Mouse (Mus musculus) urinary bladder, adult 2 months (tissue): ENCODE measurements around the gene Arl10. TPM values are rescaled to one million over a fixed set of nuclear protein-coding genes. Genes with fewer than 3 reads are reported as not detected.
A peak's percentile ranks its signal among the peaks of the same experiment; 100 is the strongest.

ENCODE experiments used
- DNase-seq: peaks from one replicate; pipeline ENCODE4 v3.0.0; 2022; ENCODE audit warnings: low spot score
- polyA plus RNA-seq: library from polyadenylated mRNA; depleted of rRNA; stranded (reverse); fragments of >200 nt; gene quantifications from 2 replicates; pipeline ENCODE4 v1.2.3, GENCODE M21; 2012; rRNA removed

The Arl10 gene
- 28.7 and 39.4 TPM in 2 replicates for polyA plus RNA-seq

DNA sequence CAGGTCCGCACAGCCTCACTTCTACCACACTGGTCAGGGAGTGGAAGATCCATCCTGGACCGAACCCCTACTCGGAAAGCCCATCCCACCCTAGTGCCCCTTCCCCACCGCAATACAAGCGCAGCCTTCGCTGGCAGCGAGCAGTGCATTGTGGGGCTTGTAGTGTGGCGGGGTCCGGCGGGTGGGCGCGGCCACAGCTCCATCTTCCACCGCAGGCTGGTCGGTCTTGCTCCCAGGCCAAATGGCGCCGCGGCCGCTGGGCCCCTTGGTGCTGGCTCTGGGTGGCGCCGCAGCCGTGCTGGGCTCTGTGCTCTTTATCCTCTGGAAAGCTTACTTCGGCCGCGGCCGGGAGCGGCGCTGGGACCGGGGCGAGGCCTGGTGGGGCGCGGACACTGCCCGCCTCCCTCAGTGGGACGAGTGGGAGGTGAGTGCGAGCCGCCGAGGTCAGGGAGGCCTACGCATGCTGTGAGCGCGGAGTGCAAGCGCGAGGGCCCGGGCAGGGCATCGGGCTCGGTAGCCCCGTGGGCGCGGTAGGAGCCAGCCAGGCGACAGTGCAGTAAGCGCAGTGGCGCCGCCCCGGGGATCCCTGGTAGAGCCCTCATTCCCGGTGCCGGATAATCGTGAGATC lies at the start of gene Arl10:
Gene Arl10 (plus strand): TSS at position 162 of the 628 bp plus-strand sequence.
- DNase-seq: peak; percentile 75

DNA sequence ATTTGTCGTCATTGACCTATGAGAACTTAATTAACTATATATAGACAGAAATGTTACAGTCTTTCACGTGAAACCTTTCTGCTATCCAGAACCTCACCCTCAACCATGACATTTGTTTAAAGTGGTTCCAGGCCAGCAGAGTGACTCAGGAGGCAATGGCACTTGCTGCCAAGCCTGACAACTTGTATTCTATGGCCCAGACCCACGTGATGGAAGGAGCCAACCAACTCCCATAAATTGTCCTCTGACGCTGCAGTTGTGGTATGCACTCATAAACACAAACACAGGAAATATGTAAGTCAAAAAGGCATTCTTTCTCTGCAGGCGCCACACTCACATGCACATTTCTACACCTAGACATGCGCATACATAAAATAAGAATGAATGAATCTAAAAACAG lies 47.7 kb upstream of the Arl10 start:
- no peak for DNase-seq

DNA sequence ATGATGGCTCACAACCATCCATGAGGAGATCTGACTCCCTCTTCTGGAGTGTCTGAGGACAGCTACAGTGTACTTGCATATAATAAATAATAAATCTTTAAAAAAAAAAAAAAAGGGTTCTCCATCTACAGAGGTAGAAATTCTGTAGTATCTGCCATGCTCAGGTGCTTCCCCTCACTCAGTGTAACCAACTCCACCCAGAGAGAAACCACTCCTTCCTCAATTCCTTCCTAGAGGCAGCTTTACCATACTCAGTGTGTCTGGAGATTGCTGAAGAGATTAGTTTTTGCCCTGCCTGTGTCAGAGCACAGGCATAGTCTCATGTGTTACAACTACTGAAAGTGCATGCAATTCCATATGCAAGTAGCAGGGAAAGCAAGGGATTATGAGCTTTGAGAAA lies 42.7 kb upstream of the Arl10 start:
- no peak for DNase-seq

DNA sequence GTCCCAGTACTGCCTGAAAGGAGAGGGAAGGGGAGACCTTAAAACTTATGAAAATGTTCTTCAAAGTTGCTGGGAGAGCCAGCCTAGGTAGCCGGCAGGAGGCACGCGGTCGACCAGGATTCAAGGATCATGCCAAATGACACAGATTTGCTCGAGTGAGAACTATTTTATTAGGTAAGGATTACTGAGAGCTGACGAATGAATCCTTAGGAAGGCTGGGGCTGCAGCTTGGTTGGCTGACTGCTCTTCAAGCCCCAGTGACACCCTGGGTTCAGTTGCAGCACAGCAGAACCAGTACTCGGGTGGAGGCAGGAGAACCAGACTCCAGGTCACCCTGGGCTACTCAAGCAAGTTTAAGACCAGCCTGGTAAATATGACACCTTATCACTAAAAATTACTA lies 26.8 kb upstream of the Arl10 start:
- DNase-seq: no peak

DNA sequence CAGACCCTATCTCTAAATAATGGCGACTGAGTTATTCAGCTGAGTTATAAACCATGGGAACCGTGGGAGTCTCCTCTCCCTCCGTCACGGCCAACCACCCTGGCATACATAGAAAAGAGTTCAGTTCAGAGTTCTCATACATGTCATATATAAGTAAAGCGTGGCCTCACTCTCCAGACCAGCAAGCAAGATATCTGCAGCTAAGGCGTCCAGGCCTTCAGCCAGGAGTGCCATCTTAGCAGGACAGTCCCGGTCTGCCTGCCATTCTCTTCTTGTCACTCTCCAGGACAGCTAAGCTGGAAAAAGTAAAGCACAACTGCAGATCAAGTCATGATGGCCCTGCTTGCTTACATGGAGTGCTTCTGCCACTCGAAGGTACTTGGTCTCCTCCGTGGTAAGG lies 18.6 kb upstream of the Arl10 start:
- DNase-seq: no peak

DNA sequence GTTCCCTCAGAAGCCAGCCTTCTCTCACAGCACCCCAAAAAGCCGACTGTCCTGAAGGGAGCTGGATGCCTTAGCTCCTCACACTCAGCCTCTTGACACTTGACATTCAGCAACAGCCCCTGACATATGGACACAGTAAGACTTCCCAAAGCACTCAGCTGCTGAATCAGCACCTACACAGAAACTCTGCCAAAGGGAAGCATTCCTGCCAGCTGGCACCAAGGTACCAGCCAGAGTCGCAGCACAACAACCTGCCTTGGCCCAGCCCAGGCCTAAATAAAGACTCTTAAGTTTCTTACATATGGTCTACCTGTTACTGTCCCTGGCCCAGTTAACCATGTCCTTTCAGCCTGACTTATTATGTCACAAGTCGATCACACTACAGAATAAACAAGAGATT lies 18.0 kb upstream of the Arl10 start:
- DNase-seq: no peak

DNA sequence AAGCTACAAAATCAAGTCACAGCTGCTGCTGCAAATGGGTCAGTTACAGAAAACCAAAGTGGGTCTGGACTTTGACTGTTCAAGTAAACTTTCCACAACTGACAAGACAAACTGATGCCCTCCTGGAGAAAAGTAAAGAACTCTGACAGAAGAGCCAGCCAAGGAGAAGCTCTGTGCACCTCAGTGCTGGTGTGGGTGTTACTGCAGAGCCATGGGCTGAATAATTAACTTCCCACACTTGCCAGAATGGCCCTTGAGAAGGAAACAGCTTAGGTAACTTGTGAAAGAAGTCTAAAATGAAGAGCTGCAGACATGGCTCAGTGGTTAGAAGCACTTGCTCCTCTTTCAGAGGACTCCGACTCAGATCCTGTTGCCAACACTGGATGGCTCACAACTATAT lies 17.2 kb upstream of the Arl10 start:
- DNase-seq: no peak

DNA sequence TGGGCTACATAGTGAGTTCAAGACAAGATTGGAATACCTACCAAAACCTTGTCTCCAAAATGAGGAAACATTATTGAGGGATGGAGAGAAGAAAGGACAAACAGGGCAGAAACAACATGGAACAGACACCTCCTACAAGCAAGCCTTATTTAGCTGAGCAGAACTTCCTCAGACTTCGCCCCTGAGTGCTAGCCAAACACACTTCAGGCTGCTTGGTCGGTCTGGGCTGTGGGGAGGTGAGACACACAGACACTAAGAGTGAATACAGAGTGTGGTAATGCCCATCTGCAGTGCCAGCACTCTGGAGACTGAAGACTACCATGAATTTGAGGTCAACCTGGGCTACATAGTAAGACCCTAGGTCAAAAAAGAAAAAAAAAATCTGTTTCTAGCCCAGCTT lies 15.2 kb upstream of the Arl10 start:
- no peak for DNase-seq

DNA sequence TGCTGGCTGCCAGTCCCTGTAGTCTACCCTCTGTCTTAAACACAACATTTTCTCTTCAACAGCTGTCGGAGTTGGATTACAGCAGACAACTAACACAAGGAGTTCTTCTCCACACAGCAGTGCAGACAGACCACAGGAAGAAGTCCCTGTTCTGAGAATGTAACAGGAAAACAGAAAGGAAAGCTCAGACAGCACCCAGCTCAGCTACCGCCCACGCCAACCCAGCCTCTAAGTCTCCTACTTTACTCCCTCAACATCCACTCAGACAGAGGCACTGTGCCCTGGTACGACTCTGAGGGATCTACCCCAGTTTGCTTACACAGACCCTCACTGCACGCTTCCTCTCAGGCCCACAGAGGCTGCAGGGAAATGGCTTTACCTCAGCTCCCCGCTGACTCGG lies 14.2 kb upstream of the Arl10 start:
- DNase-seq: no peak

DNA sequence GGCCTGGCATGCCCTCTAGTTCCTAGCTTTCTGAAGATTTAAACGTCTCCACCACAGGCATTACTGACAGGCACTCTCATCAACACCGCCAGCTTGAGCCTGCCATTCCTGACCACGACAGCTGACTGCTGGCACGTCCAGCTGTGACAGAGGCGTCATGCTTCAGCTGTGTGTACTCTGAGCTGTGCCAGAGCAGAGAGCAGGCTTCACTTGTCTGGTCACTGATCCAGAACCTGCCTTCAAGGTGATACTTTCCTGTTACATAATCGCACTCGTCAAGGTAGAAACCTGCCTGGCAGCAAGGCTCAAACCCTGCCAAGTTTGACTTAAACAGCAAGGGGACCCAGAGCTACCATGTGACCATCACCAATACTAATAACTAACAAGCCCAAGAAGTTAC lies 12.3 kb upstream of the Arl10 start:
- no peak for DNase-seq

DNA sequence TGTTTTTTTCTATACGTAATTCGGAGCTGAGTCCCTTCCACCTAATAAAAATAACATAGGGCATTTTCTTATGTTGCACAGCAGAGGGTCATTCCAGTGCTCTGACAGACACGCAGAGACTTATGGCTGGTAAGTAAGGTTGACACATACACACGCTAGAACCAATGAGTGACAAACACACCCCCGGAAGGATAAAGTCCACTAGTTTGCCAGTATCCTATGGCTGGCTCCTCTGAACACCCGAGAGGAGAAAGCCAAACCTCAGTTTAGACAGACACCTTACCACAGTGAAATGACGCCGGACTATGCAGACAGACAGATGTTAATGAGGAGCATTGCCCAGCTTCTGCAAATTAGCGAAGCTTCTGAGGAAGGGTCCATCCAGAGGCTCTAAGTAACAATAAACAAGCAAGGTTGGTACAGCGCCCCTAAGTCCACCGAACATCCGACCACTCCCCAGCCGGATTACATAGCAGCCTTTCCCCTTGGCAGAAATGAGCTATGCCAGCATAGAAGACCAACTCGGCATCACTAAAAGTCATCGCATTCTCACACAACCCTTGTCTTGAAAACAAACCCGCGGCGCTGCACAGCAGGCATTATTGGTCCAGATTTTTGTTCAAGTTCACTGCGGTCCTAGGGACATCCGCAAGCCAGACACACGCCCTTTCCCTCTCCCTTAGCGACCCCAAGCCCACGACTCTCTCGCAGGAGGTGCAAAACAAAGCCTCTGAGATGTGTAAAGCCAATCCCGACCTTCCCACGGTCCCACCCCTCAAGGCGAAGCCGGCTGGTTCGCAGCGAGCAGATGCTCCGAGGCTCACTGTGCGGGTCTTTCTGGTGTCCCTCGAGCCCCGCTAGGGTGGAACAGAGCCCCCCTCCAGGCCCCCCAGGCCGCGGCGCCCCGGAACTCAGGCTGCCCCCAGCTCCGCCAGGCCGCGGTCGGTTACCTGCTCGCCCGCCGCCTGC lies 10.3 kb upstream of the Arl10 start:
- no peak for DNase-seq

DNA sequence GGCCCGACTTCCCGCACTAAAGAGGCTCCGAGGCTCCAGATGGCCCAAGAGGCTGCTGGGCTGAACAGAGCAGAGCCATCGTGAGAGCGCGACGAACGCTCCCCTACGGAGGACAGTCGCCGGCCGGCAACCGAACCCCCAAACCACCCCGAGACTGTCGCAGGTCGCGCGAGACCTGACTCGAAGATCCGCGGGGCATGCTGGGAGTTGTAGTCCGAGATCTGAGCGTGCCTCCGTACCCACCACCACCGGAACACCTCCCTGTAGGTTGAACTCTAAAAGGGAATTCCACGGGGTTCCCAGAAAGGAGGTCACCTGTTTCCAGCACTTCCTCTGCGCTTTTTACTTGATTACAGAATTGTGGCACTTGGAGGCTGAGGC lies 9.6 kb upstream of the Arl10 start, which contains the start of gene 4833439L19Rik:
Gene 4833439L19Rik (minus strand): TSS at position 235 of the 381 bp plus-strand sequence.
- DNase-seq: peak; percentile 88

DNA sequence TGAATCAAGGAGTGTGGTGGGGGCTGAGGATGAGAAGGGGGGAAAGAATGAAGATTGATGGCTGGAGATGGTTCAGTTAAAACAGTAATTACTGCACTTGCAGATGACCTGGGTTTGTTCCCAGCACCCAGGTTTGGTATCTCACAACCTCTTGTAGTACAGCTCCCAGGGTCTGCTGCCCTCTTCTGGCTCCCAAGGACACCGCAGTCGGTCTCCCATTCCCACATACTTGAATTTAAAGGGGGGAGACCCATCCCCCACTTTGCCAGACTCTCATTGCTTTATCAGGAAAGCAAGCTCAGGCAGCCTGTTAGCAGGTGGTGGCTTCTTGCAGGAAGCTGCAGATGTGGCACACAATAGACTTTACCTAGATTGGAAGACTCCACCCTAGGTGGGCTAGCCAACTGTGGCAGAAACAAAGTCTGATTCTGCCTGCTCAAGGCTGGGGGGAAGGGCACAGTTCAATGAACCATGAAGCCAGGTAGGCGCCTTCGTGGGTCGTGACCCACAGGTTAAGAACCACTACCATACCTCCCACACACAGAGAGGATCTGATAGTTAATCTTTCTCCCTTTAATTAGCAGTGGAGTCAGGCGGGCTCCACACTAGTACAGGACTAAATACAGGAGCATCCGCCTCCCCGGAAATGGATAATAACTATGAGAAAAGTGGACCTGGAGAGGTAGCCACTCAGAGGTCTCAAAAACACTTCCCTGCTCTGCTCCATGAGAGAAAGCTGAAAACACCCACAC lies 9.0 kb upstream of the Arl10 start:
- DNase-seq: no peak

DNA sequence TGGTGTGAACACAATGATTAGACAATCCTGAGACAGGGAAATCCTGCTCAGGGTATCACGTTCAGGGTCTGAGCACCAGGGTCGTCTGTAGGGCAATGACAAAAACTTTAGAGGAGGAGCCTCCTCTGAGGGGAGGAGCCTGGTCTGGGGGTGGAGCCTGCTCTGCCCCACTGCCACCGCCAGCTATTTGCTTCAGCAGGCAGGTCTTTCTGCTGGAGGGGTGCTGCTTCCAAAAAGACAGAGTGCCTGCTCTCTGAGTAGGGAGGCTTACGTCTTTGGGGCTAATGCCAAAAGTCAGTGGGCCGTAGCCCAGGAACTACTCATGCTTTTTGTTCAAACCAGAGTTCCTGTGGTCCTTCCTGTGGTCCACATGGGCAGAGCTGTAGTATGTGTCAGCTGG lies 6.4 kb upstream of the Arl10 start:
- no peak for DNase-seq

DNA sequence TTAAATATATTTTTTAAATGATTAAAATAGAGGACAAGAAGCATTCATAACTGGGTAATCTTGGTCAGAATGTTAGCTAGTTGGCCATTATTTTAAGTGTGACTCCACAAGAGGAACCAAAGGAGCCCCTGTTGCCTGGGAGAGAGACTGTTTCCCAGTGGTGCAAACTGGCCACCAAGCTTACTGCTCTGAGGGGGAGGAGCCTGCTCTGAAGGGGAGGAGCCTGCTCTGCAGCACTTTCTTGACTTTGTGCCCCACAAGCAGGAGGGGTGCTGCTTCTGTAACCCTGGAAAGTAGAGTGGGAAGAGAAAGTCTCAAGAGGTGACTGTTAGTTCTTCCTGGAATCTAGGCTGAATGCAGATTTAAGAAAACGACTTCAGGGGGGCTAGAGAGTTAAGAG lies 5.5 kb upstream of the Arl10 start:
- DNase-seq: no peak

DNA sequence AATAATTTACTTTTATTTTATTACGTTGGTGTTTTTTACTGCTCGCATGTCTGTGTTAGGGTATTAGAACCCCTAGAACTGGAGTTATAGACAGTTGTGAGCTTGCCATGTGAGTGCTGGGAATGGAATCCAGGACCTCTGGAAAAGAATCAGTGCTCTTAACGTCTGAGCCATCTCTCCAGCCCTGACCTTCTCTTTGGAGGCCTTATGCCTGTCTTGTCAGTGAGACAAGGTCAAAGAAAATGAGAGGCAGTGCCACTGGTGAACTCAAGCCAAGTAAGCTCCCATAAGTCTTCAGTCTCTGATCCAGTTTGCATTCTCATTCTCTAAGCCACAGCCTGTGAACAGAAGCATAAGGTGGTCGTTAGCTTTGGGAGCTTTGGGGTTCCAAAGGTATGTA lies 4.1 kb upstream of the Arl10 start:
- no peak for DNase-seq

DNA sequence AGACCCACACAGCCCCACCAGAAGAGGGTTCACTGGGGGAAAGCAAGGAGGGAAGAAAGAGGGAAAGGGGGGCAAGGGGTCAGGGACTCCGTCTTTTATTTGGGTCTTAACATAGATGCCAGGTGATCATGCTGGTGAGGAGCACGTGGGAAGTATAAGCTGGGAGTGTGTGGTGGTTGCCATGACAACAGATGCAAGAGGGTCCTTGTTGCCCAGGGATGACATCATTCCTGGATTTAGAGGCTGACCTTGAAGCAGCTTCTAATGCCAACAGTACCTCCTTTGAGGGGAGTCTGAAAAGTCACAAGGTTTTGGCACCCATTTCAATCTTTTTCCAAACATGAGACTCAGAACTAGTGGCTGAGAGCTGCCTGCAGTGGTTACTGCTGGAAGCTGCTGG lies 3.2 kb upstream of the Arl10 start:
- DNase-seq: no peak

DNA sequence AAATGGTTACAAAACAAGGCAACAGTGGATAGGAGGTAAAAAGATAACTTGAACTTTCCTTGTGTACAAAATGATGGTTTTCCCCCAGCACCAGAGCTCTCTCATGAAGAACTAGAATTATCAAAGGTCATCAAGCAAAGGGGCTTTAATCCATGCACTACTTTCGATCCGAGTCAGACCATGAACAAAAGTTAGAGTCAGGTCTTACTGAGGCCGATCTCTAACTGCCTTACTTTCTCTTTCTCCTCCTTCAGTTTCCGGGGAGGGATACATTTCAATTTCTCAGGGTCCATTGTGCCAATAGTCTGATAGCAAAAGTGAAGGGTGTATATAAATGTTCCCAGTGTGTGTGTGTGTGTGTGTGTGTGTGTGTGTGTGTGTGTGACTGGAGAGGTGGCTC lies 2.2 kb upstream of the Arl10 start:
- no peak for DNase-seq

DNA sequence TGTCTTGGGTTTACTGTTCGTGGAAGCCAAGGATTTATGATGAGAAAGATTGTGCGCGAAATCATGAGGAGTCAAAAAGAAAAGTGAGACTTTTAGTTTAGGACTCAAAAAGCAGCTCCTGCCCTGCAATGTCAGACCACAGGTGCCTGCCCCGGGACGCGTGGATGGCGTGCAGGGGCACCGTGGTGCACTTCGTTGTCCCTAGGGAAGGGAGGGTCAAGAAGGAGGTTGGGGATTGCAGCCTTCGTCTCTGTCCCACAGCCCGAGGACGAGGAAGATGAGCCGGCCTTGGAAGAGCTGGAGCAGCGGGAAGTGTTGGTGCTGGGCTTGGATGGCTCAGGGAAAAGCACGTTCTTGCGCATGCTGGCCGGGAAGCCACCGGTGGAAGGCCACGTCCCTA lies 674 bp downstream of the Arl10 start:
- DNase-seq: no peak

DNA sequence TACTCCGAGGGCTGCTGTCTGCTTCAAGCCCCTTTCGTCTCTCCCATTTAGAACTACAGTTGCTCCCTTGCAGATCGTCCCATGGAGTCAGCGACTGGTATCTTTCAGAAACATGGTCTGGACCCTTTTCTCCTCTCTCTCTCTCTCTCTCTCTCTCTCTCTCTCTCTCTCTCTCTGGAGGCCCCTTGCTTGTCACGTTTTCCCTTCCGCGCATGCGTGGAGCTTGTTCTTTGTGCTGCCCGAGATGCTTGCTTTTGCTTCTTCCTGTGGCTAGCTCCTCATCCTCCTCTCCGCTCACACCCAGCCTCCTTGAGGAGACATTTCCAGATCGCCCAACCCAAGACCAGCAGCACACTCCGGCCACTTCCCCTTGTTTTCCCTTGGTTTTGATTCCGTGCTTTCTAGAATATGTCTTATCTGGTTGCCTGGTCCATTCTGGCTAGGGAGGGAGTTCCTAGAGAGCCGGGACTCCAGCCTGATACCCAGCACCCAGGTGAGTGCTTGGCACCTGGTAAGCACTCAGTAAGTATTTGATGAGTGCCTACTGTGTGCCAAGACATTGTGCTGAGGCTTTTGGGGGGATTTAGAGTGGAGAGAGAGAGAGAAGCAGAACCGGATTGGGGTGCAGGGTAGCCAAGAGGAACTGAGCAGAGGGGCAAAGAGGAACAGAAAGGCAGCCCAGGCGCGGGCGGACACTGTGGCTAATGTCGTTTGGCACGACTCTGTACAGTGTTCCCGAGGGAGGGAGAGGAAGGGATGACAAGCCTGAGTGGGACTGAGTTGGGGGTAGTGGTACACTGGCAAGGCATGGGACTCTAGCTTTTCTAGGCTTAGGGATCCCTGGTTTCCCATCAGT lies 3.1 kb downstream of the Arl10 start:
- DNase-seq: no peak

DNA sequence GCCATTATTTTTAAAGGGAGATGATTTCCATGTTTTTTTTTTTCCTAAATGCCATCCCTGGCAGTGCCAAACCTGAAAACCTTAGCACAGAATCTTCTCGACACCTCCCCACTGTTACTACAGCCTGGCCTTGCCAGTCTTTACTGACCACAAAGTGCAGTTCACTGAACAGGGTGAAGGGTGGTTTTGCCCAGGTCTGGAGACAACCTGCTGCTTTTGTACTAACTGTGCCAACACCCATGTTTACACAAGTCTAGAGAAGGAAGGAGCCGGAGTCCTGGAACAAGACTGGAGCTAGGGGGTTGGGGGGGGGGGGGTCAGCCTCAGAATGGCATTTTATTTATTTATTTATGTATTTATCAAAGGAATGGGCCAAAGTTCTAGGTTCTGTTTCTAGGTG lies 6.6 kb downstream of the Arl10 start:
- no peak for DNase-seq

DNA sequence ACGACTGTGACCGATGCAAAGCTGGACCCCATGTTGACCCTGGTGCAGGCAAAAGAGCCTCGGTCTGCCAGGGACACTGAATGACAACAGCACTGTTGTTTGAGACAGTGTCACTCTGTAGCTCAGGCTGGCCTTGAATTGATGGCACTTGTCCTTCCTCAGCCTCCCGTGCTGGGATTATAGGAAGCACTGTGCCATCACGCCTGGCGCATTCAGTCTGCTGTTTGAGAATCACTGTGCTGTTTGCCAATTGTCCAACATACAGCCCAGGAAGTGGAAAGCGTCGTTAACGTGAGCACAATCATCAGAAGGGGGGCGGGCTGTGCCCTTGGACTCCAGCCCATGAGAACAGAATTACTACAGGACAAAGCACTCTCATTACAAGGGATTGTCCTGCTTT lies 7.3 kb downstream of the Arl10 start:
- no peak for DNase-seq
